Mouse (Mus musculus) layer of hippocampus, adult 8-10 months (tissue): ENCODE data around the gene Pes1. TPM values are rescaled to one million over a fixed set of nuclear protein-coding genes. Genes with fewer than 3 reads are reported as not detected.
"Not testable (repeated sequence)": the region's sequence is repeated elsewhere in the genome, so short reads cannot be mapped to it uniquely, and the experiment has no call there.

Experiments used
- DNase-seq, 2 experiments: peaks; one replicate each; pipeline ENCODE4 v3.0.0; 2022; ENCODE audit warnings: low spot score in 2 of 2
- total RNA-seq, 4 experiments: library from RNA; stranded (reverse); gene quantifications; 2 replicates each; pipeline ENCODE4 v1.2.4; 2022

Pes1 gene
- total RNA-seq, 4 experiments from 2014 or later = 36.4 to 50.9 (median 43.0) TPM

DNA sequence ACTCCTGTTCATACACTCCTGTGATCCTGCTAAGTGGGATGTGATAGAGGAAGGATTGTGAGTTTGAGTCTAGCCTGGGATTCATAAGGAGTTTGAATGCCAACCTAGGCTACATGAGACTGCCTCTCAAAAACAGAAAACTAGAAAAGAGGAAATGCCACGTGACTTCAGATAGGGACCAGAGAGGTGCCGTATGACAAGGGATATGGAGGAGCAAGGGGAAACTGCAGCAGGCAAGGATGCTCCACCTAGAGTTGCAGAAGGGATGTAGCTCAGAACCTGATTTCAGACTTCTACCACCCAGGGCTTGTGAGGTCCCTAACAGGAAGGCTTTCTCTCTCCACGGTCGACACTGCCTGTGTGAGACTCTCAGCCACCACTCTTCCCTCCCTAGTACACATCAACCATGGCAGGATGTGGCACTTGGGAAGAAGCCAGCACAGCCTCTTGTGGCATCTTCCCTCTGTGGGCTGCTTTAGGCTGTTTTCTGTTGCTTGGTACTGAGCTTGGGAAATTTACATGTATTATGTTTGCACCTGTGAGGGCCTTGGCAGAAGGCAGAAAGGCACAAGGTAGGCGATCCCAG, 41.5 kb downstream of the Pes1 start:
- DNase-seq = no peak

DNA sequence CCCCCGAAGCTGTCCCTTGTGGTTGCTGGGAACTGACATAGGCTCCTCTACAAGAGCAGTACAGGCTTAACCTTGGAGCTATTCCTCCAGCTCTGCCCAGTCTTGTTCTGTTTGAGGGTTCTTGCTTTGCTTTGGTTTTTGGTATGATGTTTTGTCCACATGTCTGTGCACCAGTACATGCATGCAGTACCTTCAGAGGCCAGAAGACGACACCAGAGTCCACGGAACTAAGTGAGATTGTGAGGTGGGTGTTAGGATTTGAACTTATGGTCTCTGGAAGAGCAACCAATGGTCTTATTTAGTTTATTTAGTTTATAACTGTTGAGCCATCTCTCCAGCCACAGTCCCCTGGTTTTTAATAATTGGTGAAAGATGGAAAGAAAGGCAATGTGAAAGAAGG, 42.7 kb downstream of the Pes1 start:
- DNase-seq = no peak

DNA sequence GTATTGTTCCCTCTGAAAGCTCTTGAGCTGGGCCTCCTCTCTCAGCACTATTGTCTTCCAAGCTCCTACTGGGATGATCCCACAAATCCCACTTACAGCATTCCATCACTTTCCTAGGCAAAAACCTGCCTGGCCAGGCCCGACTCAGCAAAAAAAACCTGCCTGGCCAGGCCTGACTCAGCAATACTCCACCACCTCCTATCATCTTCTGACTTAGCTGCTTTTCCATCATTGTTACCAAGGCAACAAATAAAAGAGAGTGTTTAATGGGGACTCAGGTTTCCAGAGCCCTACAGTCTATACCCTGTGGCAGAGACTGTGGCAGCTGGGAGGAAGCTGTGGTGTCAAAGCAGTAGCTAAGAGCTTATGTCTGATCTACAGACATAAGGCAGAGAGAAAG, 48.8 kb downstream of the Pes1 start:
- no peak for DNase-seq

DNA sequence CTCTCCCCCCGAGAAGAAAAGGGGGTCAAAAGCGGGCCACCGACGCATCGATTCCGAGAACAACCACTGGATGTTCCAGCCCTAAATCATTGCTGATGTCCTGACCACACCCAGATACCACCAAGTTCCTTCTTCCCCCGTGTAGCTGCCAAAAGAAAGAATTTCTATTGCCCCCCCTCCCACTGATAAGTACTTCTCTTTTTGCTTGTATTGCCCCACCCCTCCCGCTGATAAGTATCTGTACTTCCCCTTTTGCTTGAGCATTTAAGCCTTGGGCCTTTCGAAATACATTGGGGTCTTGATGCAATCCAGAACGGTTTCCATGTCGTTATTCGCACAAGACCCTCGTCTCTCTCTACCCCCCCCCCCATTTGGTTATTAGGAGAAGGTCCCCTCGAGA, 52.0 kb downstream of the Pes1 start:
- not testable (repeated sequence) for DNase-seq

DNA sequence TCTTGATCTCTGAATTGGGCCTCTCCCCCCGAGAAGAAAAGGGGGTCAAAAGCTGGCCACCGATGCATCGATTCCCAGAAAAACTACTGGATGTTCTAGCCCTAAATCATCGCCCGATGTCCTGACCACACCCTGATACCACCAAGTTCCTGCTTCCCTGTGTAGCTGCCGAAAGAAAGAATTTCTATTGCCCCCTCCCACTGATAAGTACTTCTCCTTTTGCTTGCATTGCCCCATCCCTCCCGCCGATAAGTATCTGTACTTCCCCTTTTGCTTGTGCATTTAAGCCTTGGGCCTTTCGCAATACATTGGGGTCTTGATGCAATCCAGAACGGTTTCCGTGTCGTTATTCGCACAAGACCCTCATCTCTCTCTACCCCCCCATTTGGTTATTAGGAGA, 58.3 kb downstream of the Pes1 start:
- DNase-seq = not testable (repeated sequence)

DNA sequence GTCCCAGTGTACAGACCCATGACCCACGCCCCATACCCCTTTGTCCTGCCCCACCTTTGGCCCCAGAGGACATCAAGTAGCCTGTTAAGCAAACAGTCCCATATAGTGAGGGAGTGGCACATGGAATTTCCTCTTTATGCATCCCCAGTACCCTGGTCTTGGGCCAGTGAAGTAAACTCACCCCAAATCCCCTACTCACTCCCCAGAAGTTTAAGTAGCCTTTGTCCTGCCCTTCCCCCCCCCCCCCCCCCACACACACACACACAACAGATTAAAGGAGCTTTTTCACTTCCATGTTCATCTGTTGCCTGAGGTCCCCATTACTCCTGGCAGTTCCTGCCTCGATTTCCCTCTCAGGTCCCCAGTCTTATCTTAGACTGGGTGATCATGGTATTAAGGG, 59.5 kb downstream of the Pes1 start:
- DNase-seq = no peak

DNA sequence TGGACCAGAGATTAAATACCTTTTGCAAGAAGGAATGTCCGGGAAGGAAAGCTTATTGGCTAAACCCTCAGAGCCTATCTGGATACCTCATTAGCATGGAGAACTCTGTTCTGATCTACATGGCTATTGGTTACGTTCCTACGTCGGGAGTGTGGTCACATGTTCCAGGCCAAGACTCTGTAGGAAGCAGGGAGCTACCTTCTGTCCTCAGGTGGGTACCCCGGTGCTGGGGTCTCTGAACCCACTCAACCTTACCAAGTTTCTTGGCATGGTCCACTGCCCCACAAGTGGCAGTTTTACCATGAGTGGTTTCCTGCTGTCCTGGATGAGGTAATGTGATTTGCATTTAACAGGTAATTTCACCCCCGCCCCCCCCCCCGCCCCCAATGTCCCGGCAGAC, 63.3 kb downstream of the Pes1 start:
- no peak for DNase-seq

DNA sequence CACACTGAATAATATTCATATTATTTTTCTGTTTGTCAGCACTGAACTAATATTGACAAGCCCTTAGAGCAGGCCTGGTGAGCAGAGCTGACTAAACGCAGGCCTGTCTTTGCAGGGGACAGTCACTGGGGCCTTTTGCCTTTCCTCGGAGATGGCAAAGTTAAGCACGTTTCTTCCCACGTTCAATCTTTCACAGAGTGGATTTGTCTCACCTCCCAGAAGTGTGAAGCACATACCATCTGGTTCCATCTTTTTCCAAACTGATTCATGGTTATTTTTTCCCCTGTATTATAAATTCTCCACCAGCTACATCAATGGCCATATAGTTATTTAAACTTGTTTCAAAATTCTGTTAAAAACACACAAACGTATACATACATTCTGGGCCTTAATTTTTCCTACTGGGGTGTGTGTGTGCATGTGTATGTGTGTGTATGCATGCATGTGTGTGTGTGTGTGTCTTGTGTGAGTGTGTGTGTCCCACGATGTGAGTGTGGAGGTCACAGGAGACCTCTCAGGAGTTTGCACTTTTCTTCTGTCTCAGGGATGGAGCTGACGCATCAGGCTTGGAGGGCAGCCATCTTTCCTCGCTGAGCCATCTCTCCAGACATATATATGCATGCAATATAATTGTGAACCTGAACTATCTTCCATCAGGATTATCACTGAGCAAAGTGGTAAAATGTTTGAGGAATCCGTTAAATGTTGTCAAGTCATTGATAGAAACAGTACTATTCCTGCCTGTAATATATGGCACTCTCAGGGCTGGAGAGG, 64.0 kb downstream of the Pes1 start:
- DNase-seq = no peak

DNA sequence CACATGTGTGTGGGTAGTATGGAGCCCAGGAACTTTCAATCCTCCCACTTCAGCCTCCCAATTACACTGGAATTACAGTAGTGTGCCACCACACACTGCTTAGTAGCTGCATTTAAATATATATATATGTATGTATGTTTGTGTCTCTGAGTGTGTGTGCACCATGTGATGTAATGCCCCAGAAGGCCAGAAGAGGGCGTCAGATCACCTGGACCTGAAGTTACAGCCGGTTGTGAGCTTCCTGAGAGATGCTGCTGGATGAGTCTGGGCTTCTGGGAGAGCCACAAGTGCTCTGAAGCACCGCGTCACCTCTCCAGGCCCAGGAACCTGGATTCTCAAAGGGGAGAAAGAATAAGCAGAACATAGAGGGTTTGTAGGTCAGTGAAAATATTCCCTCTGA, 65.6 kb downstream of the Pes1 start:
- no peak for DNase-seq

Other genes starting within 250 kb of the Pes1 start
- 10 to 100 TPM; 63.6 to 77.0 (median 69.9) TPM for gene Osbp2, start 100.1 kb upstream of the Pes1 start, total RNA-seq
- 1 to 10 TPM in 2 of 4 experiments, under 1 TPM in 2; 0.52 to 1.0 (median 0.83) TPM for gene 4921536K21Rik, start 68.9 kb upstream of the Pes1 start, total RNA-seq
- gene Dusp18, start 68.7 kb upstream of the Pes1 start, total RNA-seq = 10 to 100 TPM; 19.1 to 26.7 (median 22.9) TPM
- 10 to 100 TPM; 15.0 to 19.8 (median 16.9) TPM for gene Slc35e4, start 49.3 kb upstream of the Pes1 start, total RNA-seq
- gene Tcn2, start 31.8 kb upstream of the Pes1 start, total RNA-seq = 10 to 100 TPM; 14.5 to 50.2 (median 26.1) TPM
- gene 4930556J24Rik, start 12.8 kb downstream of the Pes1 start, total RNA-seq = under 1 TPM in 2 of 4 experiments, not detected in 2; 0.36 to 0.72 TPM
- gene Gal3st1, start 19.7 kb downstream of the Pes1 start, total RNA-seq = 10 to 100 TPM in 3 of 4 experiments, 1 to 10 TPM in 1; 9.3 to 10.9 (median 10.6) TPM
- gene Sec14l4, start 67.5 kb downstream of the Pes1 start, total RNA-seq = under 1 TPM; 0.25 to 0.76 (median 0.52) TPM
- gene Sec14l3, start 100.9 kb downstream of the Pes1 start, total RNA-seq = 1 to 10 TPM; 1.4 to 2.9 (median 1.9) TPM
- gene Mtfp1, start 131.5 kb downstream of the Pes1 start, total RNA-seq = 100 to 1,000 TPM in 2 of 4 experiments, 10 to 100 TPM in 2; 93.7 to 108 (median 102) TPM
- gene Sec14l2, start 159.4 kb downstream of the Pes1 start, total RNA-seq = 10 to 100 TPM; 52.3 to 62.7 (median 57.1) TPM
- 10 to 100 TPM; 32.4 to 36.4 (median 35.0) TPM for gene Rnf215, start 171.2 kb downstream of the Pes1 start, total RNA-seq
- gene Ccdc157, start 196.3 kb downstream of the Pes1 start, total RNA-seq = 10 to 100 TPM; 13.8 to 18.5 (median 15.4) TPM
- 10 to 100 TPM; 57.6 to 66.7 (median 63.6) TPM for gene Sf3a1, start 196.4 kb downstream of the Pes1 start, total RNA-seq
- 10 to 100 TPM; 26.7 to 31.7 (median 28.8) TPM for gene Tbc1d10a, start 222.8 kb downstream of the Pes1 start, total RNA-seq